Mouse (Mus musculus) CD4-positive naive resting alpha-beta T cell, adult 76 days (primary cell): ENCODE results near the gene Sim1. TPM values are rescaled to one million over a fixed set of nuclear protein-coding genes. Genes with fewer than 3 reads are reported as not detected.

Source experiments
- total RNA-seq: library from RNA; stranded (reverse); gene quantifications from one replicate; pipeline ENCODE4 v1.2.4, GENCODE M21; 2023

The Sim1 gene
- total RNA-seq = not detected

GRCm38 (mm10) chr10:50894170-50894991 is at the start of gene Sim1:
Sim1 (plus strand) TSS chr10:50894754.

